Mouse (Mus musculus) brain, embryonic 14.5 days (tissue): ENCODE results near the gene M6pr.

Experiments used
- CTCF ChIP-seq: fragments of 200-500 bp; IDR thresholded peaks from 2 replicates; pipeline ENCODE4 v1.5.1; 2012; ENCODE audit warnings: inconsistent platforms, mild to moderate bottlenecking, moderate library complexity, borderline replicate concordance; ENCODE audit not compliant: insufficient read depth, insufficient read length; ENCODE audit errors: extremely low read depth
- POLR2A ChIP-seq: fragments of 200-500 bp; IDR thresholded peaks from 2 replicates; pipeline ENCODE4 v1.6.1; 2012; ENCODE audit warnings: mild to moderate bottlenecking, inconsistent platforms, borderline replicate concordance; ENCODE audit not compliant: poor library complexity, insufficient read depth, insufficient read length, severe bottlenecking; ENCODE audit errors: extremely low read depth

GRCm38 (mm10) chr6:122303526-122303925 lies 5.0 kb upstream of the M6pr start:
- TF ChIP-seq POLR2A = no peak
- no peak for TF ChIP-seq CTCF
